Mouse (Mus musculus) heart, postnatal 0 days (tissue): ENCODE results near the gene Slc25a45. TPM values are rescaled to one million over a fixed set of nuclear protein-coding genes. Genes with fewer than 3 reads are reported as not detected.

Experiments
- ATAC-seq: fragments of 200-750 bp; cut with Nextera tagmentation; 2 replicates; pipeline ENCODE4 v1.8.0; 2017; ENCODE audit warnings: low read depth, moderate number of reproducible peaks, moderate library complexity; ENCODE audit not compliant: insufficient read depth
- DNase-seq: peaks from one replicate; pipeline ENCODE4 v3.0.0-alpha.2; 2016; ENCODE audit warnings: low spot score
- H3K27ac ChIP-seq: fragments of 300-500 bp; sonication (generic); 2 replicates; pipeline ENCODE4 v1.5.1; 2014; ENCODE audit warnings: low read depth, mild to moderate bottlenecking
- H3K27me3 ChIP-seq: fragments of 300-500 bp; sonication (generic); 2 replicates; pipeline ENCODE4 v1.6.1; 2014; ENCODE audit warnings: low read length, mixed read lengths; ENCODE audit not compliant: control insufficient read depth, insufficient read depth
- H3K36me3 ChIP-seq: fragments of 300-500 bp; sonication (generic); replicated peaks from 2 replicates; pipeline ENCODE4 v1.6.1; 2014; ENCODE audit warnings: low read length, mixed read lengths; ENCODE audit not compliant: control insufficient read depth, insufficient read depth
- H3K4me1 ChIP-seq: fragments of 300-500 bp; sonication (generic); 2 replicates; pipeline ENCODE4 v1.6.1; 2014; ENCODE audit warnings: antibody characterized with exemption; ENCODE audit not compliant: control insufficient read depth, insufficient read depth
- H3K4me2 ChIP-seq: fragments of 300-500 bp; sonication (generic); 2 replicates; pipeline ENCODE4 v1.6.1; 2014; ENCODE audit warnings: low read depth, mild to moderate bottlenecking, low read length, moderate library complexity
- H3K4me3 ChIP-seq: fragments of 300-500 bp; sonication (generic); 2 replicates; pipeline ENCODE4 v1.5.1; 2014; ENCODE audit warnings: low read depth, low read length
- H3K9ac ChIP-seq: fragments of 300-500 bp; sonication (generic); replicated peaks from 2 replicates; pipeline ENCODE4 v1.6.1; 2014; ENCODE audit warnings: low read depth, low read length, mixed read lengths
- H3K9me3 ChIP-seq: fragments of 300-500 bp; sonication (generic); replicated peaks from 2 replicates; pipeline ENCODE4 v1.6.1; 2016; ENCODE audit warnings: low read length; ENCODE audit not compliant: control insufficient read depth
- CTCF ChIP-seq: IDR thresholded peaks from 2 replicates; pipeline ENCODE4 v1.5.1; 2016; ENCODE audit warnings: antibody characterized with exemption, control low read depth, low read depth
- EP300 ChIP-seq: IDR thresholded peaks from 2 replicates; pipeline ENCODE4 v1.6.1; 2016; ENCODE audit warnings: antibody characterized with exemption, low read depth
- WGBS: fragments of 180-500 bp; shearing (Covaris S2); extraction: QIAGEN DNeasy Blood & Tissue Kit; methylation state at CpG from one replicate; pipeline ENCODE4 v1.1.7; 2014; 5-methylcytosine and 5-hydroxymethylcytosine counted together
- polyA plus RNA-seq: library from polyadenylated mRNA; unstranded; fragments of >200 nt; fragmentation: Nextera tagmentation; extraction: Ambion mirVana; gene quantifications from 2 replicates; pipeline ENCODE4 v1.2.1, GENCODE M21; 2015
- total RNA-seq: library from RNA; depleted of rRNA; stranded (reverse); fragments of >200 nt; gene quantifications from 2 replicates; pipeline ENCODE4 v1.2.3, GENCODE M21; 2014; ENCODE audit warnings: low replicate concordance

The Slc25a45 gene
- total and polyA plus RNA-seq, 2 experiments from 2014 or later, result 2.9 to 4.8 TPM

- Histone ChIP-seq H3K4me1 (peaks cover 13% of the 10 kb centered on the region), H3K9ac (peak overlapping the region; percentile 45), H3K4me2 (peak overlapping the region; percentile 43), H3K27me3 (no peaks in the 10 kb centered on the region), H3K9me3 (no peaks in the 10 kb centered on the region), H3K27ac (peak overlapping the region; percentile 66), H3K4me3 (no peak overlapping the region; the same call in 1 of the 2 replicates), H3K36me3 (peaks cover 37% of the 10 kb centered on the region)
- DNase-seq (peak; percentile 66), ATAC-seq (peak; percentile 67)
- no peak for TF ChIP-seq EP300
- TF ChIP-seq CTCF, result no peak
- WGBS, result 5% methylated on average over 5 of the region's 7 CpGs
These were observed 6.3 kb upstream of the Slc25a45 start for GRCm38 (mm10) chr19:5871273-5871672.

DNA sequence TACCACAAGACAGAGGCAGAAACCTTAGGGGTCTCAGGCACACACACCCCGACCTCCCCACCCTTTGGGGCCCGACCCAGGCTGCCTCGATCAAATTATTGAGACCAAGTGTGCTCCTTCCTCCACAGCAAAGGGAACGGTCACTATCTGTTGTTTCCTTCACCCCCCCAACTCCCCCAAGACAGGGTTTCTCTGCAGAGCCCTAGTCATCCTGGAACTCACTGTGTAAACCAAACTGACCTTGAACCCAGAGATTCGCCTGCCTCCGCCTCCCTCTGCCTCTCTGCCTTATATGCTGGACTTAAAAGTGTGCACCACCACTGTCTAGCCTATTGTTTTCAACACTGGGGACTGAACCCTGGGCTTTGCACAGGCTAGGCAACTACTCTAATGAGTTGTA lies 5.9 kb upstream of the Slc25a45 start:
- ATAC-seq (peak; percentile 1; the same call in 1 of the 2 replicates), DNase-seq (no peak)
- 46% methylated on average over 6 of the region's 6 CpGs for WGBS
- H3K36me3 ChIP-seq, result peaks cover 37% of the 10 kb centered on the region
- H3K9ac ChIP-seq, result peak overlapping the region; percentile 45; the same call in 1 of the 2 replicates
- no peak overlapping the region; the same call in 1 of the 2 replicates for H3K4me3 ChIP-seq
- H3K9me3 ChIP-seq, result no peaks in the 10 kb centered on the region
- peak overlapping the region; percentile 43; the same call in 1 of the 2 replicates for H3K4me2 ChIP-seq
- no peak for TF ChIP-seq CTCF
- TF ChIP-seq EP300, result no peak
- peaks cover 13% of the 10 kb centered on the region for H3K4me1 ChIP-seq
- no peaks in the 10 kb centered on the region for H3K27me3 ChIP-seq
- peak overlapping the region; percentile 66 for H3K27ac ChIP-seq

DNA sequence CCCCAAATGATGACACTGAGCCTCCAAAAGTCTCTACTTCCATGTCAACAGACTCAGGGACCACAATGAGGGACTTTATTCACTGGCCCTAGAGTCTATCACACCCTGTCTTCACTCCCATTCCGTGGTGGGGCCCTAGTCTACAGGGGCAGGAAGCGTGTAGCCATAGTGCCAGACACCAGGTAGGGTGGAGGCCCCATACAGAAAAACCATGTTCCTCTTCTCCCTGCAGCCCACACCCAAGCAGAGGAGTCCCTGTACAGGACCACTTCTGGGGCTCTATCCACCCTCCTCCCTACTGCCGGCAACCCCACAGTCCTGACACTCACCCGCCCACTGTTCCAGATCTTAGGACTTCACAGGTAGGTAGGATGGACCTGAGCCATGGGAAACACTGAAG lies 5.1 kb upstream of the Slc25a45 start:
- no peak for ATAC-seq
- H3K27me3 ChIP-seq, result no peaks in the 10 kb centered on the region
- H3K4me3 ChIP-seq, result no peak overlapping the region
- H3K4me2 ChIP-seq, result no peak overlapping the region
- H3K9ac ChIP-seq, result no peak overlapping the region
- H3K9me3 ChIP-seq, result no peaks in the 10 kb centered on the region
- TF ChIP-seq EP300 (no peak), CTCF (no peak)
- no peak overlapping the region for H3K27ac ChIP-seq
- 78% methylated on average over 4 of the region's 4 CpGs for WGBS
- peaks cover 29% of the 10 kb centered on the region for H3K36me3 ChIP-seq
- peaks cover 13% of the 10 kb centered on the region for H3K4me1 ChIP-seq
- DNase-seq, result no peak

- ATAC-seq, result no peak
- no peak for DNase-seq
- no peaks in the 10 kb centered on the region for H3K9me3 ChIP-seq
- H3K27ac ChIP-seq, result no peak overlapping the region
- H3K4me2 ChIP-seq, result peak overlapping the region; percentile 94; the same call in 1 of the 2 replicates
- TF ChIP-seq CTCF (no peak), EP300 (no peak)
- peaks cover 13% of the 10 kb centered on the region for H3K4me1 ChIP-seq
- 69% methylated on average over 19 of the region's 19 CpGs for WGBS
- H3K9ac ChIP-seq, result no peak overlapping the region
- H3K36me3 ChIP-seq, result peaks cover 24% of the 10 kb centered on the region
- no peak overlapping the region for H3K4me3 ChIP-seq
- H3K27me3 ChIP-seq, result no peaks in the 10 kb centered on the region
These were observed 4.6 kb upstream of the Slc25a45 start for GRCm38 (mm10) chr19:5872931-5873556.

DNA sequence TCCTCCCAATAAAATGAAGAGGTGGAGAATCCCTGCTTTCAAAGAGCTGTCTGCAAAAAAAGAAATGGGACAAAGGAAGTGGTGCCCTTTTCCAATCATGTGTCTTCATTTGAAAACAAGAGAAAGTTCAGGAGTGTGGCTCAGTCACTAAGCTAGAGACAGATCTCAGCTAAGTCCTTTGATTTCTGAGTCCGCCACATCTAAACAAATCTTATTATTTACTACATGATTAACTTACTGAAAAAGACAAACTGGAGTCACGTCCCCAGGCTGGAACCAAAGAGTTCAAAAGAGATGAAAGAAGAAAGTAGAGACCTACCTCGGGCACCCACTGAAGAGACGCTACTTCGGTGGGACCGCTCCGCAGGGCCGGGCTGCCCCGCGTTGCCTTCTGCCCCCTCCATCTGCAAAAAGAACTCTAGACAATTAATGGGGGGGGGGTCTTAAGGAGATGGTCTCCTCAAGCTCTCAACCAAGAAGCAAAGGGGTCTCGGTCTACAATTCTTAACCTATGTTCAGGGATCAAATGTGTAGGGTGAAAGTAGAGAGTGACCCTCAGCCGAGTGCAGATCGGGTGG lies 3.1 kb upstream of the Slc25a45 start:
- peak overlapping the region; percentile 83 for H3K4me3 ChIP-seq
- peak overlapping the region; percentile 81 for H3K9ac ChIP-seq
- H3K36me3 ChIP-seq, result 0 out of 2 replicates have a peak, but pooled peaks cover 9% of the 10 kb centered on the region
- 6% methylated on average over 13 of the region's 13 CpGs for WGBS
- H3K4me1 ChIP-seq, result peaks cover 19% of the 10 kb centered on the region
- H3K27ac ChIP-seq, result peak overlapping the region; percentile 22; the same call in 1 of the 2 replicates
- TF ChIP-seq CTCF (no peak), EP300 (no peak)
- no peaks in the 10 kb centered on the region for H3K27me3 ChIP-seq
- ATAC-seq (no peak), DNase-seq (no peak)
- H3K9me3 ChIP-seq, result no peaks in the 10 kb centered on the region
- peak overlapping the region; percentile 94 for H3K4me2 ChIP-seq
